Mouse (Mus musculus): Measurements from ENCODE around the gene Aco1. TPM values are rescaled to one million over a fixed set of nuclear protein-coding genes. Genes with fewer than 3 reads are reported as not detected.
A peak's percentile ranks its signal among the peaks of the same experiment; 100 is the strongest.

Gene Aco1
- polyA plus RNA-seq, 1 experiment from 2014 or later = 60.1 TPM

GRCm38 (mm10) chr4:40134468-40135102 lies 8.3 kb upstream of the Aco1 start:
- ATAC-seq (ENCODE audit: insufficient read depth) (peak; percentile 73), DNase-seq (peak; percentile 93)
- Histone ChIP-seq H3K4me3 (ENCODE audit: low read depth, low read length) (no peak overlapping the region), H3K4me1 (ENCODE audit: insufficient read depth) (no peaks in the 10 kb centered on the region), H3K4me2 (no peak overlapping the region), H3K27me3 (ENCODE audit: insufficient read depth, low read length) (no peaks in the 10 kb centered on the region), H3K9ac (no peak overlapping the region), H3K27ac (ENCODE audit: low read depth) (no peak overlapping the region), H3K9me3 (ENCODE audit: low read depth, low read length) (no peaks in the 10 kb centered on the region), H3K36me3 (ENCODE audit: insufficient read depth) (no peaks in the 10 kb centered on the region)
- peak; percentile 86 for TF ChIP-seq CTCF (IDR thresholded peaks at IDR 0.05; ENCODE audit: low read depth)
- 13% methylated on average over 9 of the region's 9 CpGs for WGBS

- no peak overlapping the region for H3K27ac ChIP-seq (ENCODE audit: low read depth)
- H3K4me1 ChIP-seq (ENCODE audit: insufficient read depth) = no peaks in the 10 kb centered on the region
- DNase-seq (no peak), ATAC-seq (ENCODE audit: insufficient read depth) (no peak)
- no peaks in the 10 kb centered on the region for H3K9me3 ChIP-seq (ENCODE audit: low read depth, low read length)
- no peak for TF ChIP-seq CTCF (IDR thresholded peaks at IDR 0.05; ENCODE audit: low read depth)
- H3K36me3 ChIP-seq (ENCODE audit: insufficient read depth) = no peaks in the 10 kb centered on the region
- no peak overlapping the region for H3K4me3 ChIP-seq (ENCODE audit: low read depth, low read length)
- H3K4me2 ChIP-seq = no peak overlapping the region
- WGBS = 83% methylated on average over 4 of the region's 4 CpGs
- H3K9ac ChIP-seq = no peak overlapping the region
- H3K27me3 ChIP-seq (ENCODE audit: insufficient read depth, low read length) = no peaks in the 10 kb centered on the region
Measured at GRCm38 (mm10) chr4:40136519-40136918, 6.4 kb upstream of the Aco1 start.

GRCm38 (mm10) chr4:40139663-40140255 lies 3.1 kb upstream of the Aco1 start:
- Histone ChIP-seq H3K4me3 (ENCODE audit: low read depth, low read length) (no peak overlapping the region), H3K4me2 (no peak overlapping the region)
- 69% methylated on average over 3 of the region's 3 CpGs for WGBS

GRCm38 (mm10) chr4:40143533-40143871 lies 621 bp downstream of the Aco1 start:
- Histone ChIP-seq H3K4me1 (ENCODE audit: insufficient read depth) (peaks cover 9% of the 10 kb centered on the region; the same call in 1 of the 2 replicates), H3K36me3 (ENCODE audit: insufficient read depth) (no peaks in the 10 kb centered on the region), H3K9me3 (ENCODE audit: low read depth, low read length) (no peaks in the 10 kb centered on the region), H3K4me2 (peak overlapping the region; percentile 76), H3K9ac (peak overlapping the region; percentile 76), H3K4me3 (ENCODE audit: low read depth, low read length) (peak overlapping the region; percentile 72), H3K27ac (ENCODE audit: low read depth) (peak overlapping the region; percentile 96), H3K27me3 (ENCODE audit: insufficient read depth, low read length) (no peaks in the 10 kb centered on the region)
- no peak for ATAC-seq (ENCODE audit: insufficient read depth)
- WGBS = 0% methylated on average over 26 of the region's 27 CpGs
- DNase-seq = no peak
- TF ChIP-seq CTCF (IDR thresholded peaks at IDR 0.05; ENCODE audit: low read depth) = no peak

More at GRCm38 (mm10) chr4:40139663-40140255, 3.1 kb upstream of the Aco1 start:
- ATAC-seq (ENCODE audit: insufficient read depth) (no peak), DNase-seq (no peak)
- Histone ChIP-seq H3K9ac (no peak overlapping the region), H3K36me3 (ENCODE audit: insufficient read depth) (no peaks in the 10 kb centered on the region), H3K27me3 (ENCODE audit: insufficient read depth, low read length) (no peaks in the 10 kb centered on the region), H3K27ac (ENCODE audit: low read depth) (no peak overlapping the region), H3K9me3 (ENCODE audit: low read depth, low read length) (no peaks in the 10 kb centered on the region), H3K4me1 (ENCODE audit: insufficient read depth) (peaks cover 8% of the 10 kb centered on the region; the same call in 1 of the 2 replicates)
- TF ChIP-seq CTCF (IDR thresholded peaks at IDR 0.05; ENCODE audit: low read depth) = no peak

- no peak overlapping the region for H3K27ac ChIP-seq (ENCODE audit: low read depth)
- WGBS = 10% methylated on average over 1 of the region's 1 CpGs
- TF ChIP-seq CTCF (IDR thresholded peaks at IDR 0.05; ENCODE audit: low read depth) = no peak
Measured at GRCm38 (mm10) chr4:40144543-40144942, 1.7 kb downstream of the Aco1 start.

GRCm38 (mm10) chr4:40144981-40145380 lies 2.1 kb downstream of the Aco1 start:
- H3K4me2 ChIP-seq = peak overlapping the region; percentile 76
- WGBS = 40% methylated on average over 3 of the region's 3 CpGs
- no peaks in the 10 kb centered on the region for H3K27me3 ChIP-seq (ENCODE audit: insufficient read depth, low read length)

More at GRCm38 (mm10) chr4:40144543-40144942, 1.7 kb downstream of the Aco1 start:
- peak overlapping the region; percentile 76 for H3K4me2 ChIP-seq
- peak overlapping the region; percentile 72 for H3K4me3 ChIP-seq (ENCODE audit: low read depth, low read length)
- H3K27me3 ChIP-seq (ENCODE audit: insufficient read depth, low read length) = no peaks in the 10 kb centered on the region
- no peaks in the 10 kb centered on the region for H3K9me3 ChIP-seq (ENCODE audit: low read depth, low read length)
- H3K4me1 ChIP-seq (ENCODE audit: insufficient read depth) = peaks cover 9% of the 10 kb centered on the region; the same call in 1 of the 2 replicates
- no peaks in the 10 kb centered on the region for H3K36me3 ChIP-seq (ENCODE audit: insufficient read depth)
- no peak for ATAC-seq (ENCODE audit: insufficient read depth)
- DNase-seq = peak; percentile 39
- peak overlapping the region; percentile 76; the same call in 1 of the 2 replicates for H3K9ac ChIP-seq

GRCm38 (mm10) chr4:40148281-40148680 lies 5.4 kb downstream of the Aco1 start:
- no peak for TF ChIP-seq CTCF (IDR thresholded peaks at IDR 0.05; ENCODE audit: low read depth)
- 83% methylated on average over 5 of the region's 5 CpGs for WGBS
- no peak for DNase-seq

More at GRCm38 (mm10) chr4:40144981-40145380, 2.1 kb downstream of the Aco1 start:
- Histone ChIP-seq H3K9me3 (ENCODE audit: low read depth, low read length) (no peaks in the 10 kb centered on the region), H3K9ac (no peak overlapping the region), H3K4me3 (ENCODE audit: low read depth, low read length) (peak overlapping the region; percentile 72; the same call in 1 of the 2 replicates), H3K36me3 (ENCODE audit: insufficient read depth) (no peaks in the 10 kb centered on the region), H3K4me1 (ENCODE audit: insufficient read depth) (peaks cover 9% of the 10 kb centered on the region; the same call in 1 of the 2 replicates), H3K27ac (ENCODE audit: low read depth) (no peak overlapping the region)
- no peak for TF ChIP-seq CTCF (IDR thresholded peaks at IDR 0.05; ENCODE audit: low read depth)
- DNase-seq (peak; percentile 20), ATAC-seq (ENCODE audit: insufficient read depth) (no peak)

More at GRCm38 (mm10) chr4:40148281-40148680, 5.4 kb downstream of the Aco1 start:
- no peaks in the 10 kb centered on the region for H3K27me3 ChIP-seq (ENCODE audit: insufficient read depth, low read length)
- no peak for ATAC-seq (ENCODE audit: insufficient read depth)
- H3K9ac ChIP-seq = no peak overlapping the region
- H3K4me3 ChIP-seq (ENCODE audit: low read depth, low read length) = no peak overlapping the region
- no peaks in the 10 kb centered on the region for H3K9me3 ChIP-seq (ENCODE audit: low read depth, low read length)
- no peaks in the 10 kb centered on the region for H3K36me3 ChIP-seq (ENCODE audit: insufficient read depth)
- no peak overlapping the region for H3K4me2 ChIP-seq
- H3K27ac ChIP-seq (ENCODE audit: low read depth) = no peak overlapping the region
- H3K4me1 ChIP-seq (ENCODE audit: insufficient read depth) = peaks cover 4% of the 10 kb centered on the region; the same call in 1 of the 2 replicates
